ENCODE assay signal across 12 mouse cellular contexts in the genomic region with DNA sequence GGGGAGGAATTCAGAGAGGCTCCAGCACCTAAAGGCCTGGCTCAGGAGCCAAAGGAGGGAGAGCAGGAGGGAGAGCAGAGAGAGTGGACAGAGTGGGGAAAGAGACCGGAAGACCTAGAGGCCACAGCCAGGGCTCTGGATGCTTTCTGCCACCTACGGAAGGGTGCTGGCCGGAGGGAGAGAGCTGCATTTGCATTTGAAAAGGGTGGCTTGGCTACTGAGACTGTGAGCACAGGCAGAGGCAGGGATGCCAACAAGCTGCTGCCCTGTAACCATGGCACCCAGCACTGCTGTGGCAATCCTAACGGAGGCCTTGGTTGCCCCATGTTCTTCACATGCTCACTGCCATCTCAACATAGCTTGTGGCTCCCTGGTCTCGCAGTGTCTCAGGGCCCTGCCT.
DNase-seq lines count a peak whose midpoint lies in the region; ATAC-seq and TF ChIP-seq lines count a peak whose summit lies in the region.
"Had no signal": no experiment of that assay in that cellular context is flagged by ENCODE, and none has a peak within 500 bp of the region (broad histone marks: within the 10 kb centered on the region; RNA-seq: fewer than 3 reads in every experiment).

No protein-coding gene starts in this region.

- no peaks in the 10 kb centered on the region for H3K27me3 ChIP-seq in forebrain, postnatal 0 days (ENCODE audit: insufficient read depth, low read length)
- H3K27me3 ChIP-seq in midbrain, embryonic 15.5 days (replicated peaks), result no peaks in the 10 kb centered on the region
- H3K27me3 ChIP-seq in intestine, postnatal 0 days (replicated peaks; ENCODE audit: control insufficient read depth, insufficient read depth, low read length), result no peaks in the 10 kb centered on the region
- no peaks in the 10 kb centered on the region for H3K27me3 ChIP-seq in intestine, embryonic 16.5 days (replicated peaks; ENCODE audit: control insufficient read depth, insufficient read depth, low read length)
- H3K27me3 ChIP-seq: liver, embryonic 15.5 days had no signal

- no peaks in the 10 kb centered on the region for H3K36me3 ChIP-seq in forebrain, postnatal 0 days (ENCODE audit: insufficient read depth)
- no peaks in the 10 kb centered on the region for H3K36me3 ChIP-seq in midbrain, embryonic 15.5 days (replicated peaks)
- H3K36me3 ChIP-seq in intestine, postnatal 0 days (ENCODE audit: control insufficient read depth, insufficient read depth), result no peaks in the 10 kb centered on the region
- no peaks in the 10 kb centered on the region for H3K36me3 ChIP-seq in intestine, embryonic 16.5 days (ENCODE audit: control insufficient read depth, insufficient read depth, low read length)
- H3K36me3 ChIP-seq: liver, embryonic 15.5 days had no signal

- H3K9me3 ChIP-seq in forebrain, postnatal 0 days (ENCODE audit: low read length), result no peaks in the 10 kb centered on the region
- H3K9me3 ChIP-seq in midbrain, embryonic 15.5 days, result no peaks in the 10 kb centered on the region
- no peaks in the 10 kb centered on the region for H3K9me3 ChIP-seq in intestine, postnatal 0 days (ENCODE audit: control insufficient read depth)
- no peaks in the 10 kb centered on the region for H3K9me3 ChIP-seq in intestine, embryonic 16.5 days (ENCODE audit: control insufficient read depth, low read length)
- H3K9me3 ChIP-seq: liver, embryonic 15.5 days had no signal

- H3K9ac ChIP-seq in forebrain, postnatal 0 days, result no peak overlapping the region
- no peak overlapping the region for H3K9ac ChIP-seq in midbrain, embryonic 15.5 days
- no peak overlapping the region for H3K9ac ChIP-seq in intestine, postnatal 0 days (ENCODE audit: low read depth, low read length)
- H3K9ac ChIP-seq in intestine, embryonic 16.5 days (ENCODE audit: low read depth, low read length), result no peak overlapping the region
- H3K9ac ChIP-seq: liver, embryonic 15.5 days had no signal

- no peak for TF ChIP-seq POLR2A in brain, embryonic 14.5 days (IDR thresholded peaks at IDR 0.05; ENCODE audit: borderline replicate concordance, extremely low read depth, insufficient read depth, insufficient read length, poor library complexity, severe bottlenecking)

- H3K4me3 ChIP-seq in forebrain, postnatal 0 days (ENCODE audit: low read depth, low read length), result no peak overlapping the region
- no peak overlapping the region for H3K4me3 ChIP-seq in midbrain, embryonic 15.5 days
- no peak overlapping the region for H3K4me3 ChIP-seq in intestine, postnatal 0 days (ENCODE audit: low read depth, low read length)
- H3K4me3 ChIP-seq in intestine, embryonic 16.5 days (ENCODE audit: low read length), result no peak overlapping the region
- H3K4me3 ChIP-seq: liver, embryonic 15.5 days had no signal

- H3K4me2 ChIP-seq in forebrain, postnatal 0 days (ENCODE audit: low read depth), result no peak overlapping the region
- H3K4me2 ChIP-seq in midbrain, embryonic 15.5 days, result no peak overlapping the region
- no peak overlapping the region for H3K4me2 ChIP-seq in intestine, postnatal 0 days (replicated peaks; ENCODE audit: low read depth)
- H3K4me2 ChIP-seq in intestine, embryonic 16.5 days (ENCODE audit: low read depth, low read length), result no peak overlapping the region
- H3K4me2 ChIP-seq: liver, embryonic 15.5 days had no signal

- no peak overlapping the region for H3K27ac ChIP-seq in forebrain, postnatal 0 days (ENCODE audit: low read depth, low read length)
- H3K27ac ChIP-seq in midbrain, embryonic 15.5 days, result no peak overlapping the region
- no peak overlapping the region for H3K27ac ChIP-seq in intestine, postnatal 0 days (ENCODE audit: low read depth, low read length)
- no peak overlapping the region for H3K27ac ChIP-seq in intestine, embryonic 16.5 days (ENCODE audit: low read length)
- H3K27ac ChIP-seq: liver, embryonic 15.5 days had no signal

- WGBS in forebrain, postnatal 0 days, result 7% methylated on average over 5 of the region's 5 CpGs
- WGBS in midbrain, embryonic 15.5 days, result 7% methylated on average over 5 of the region's 5 CpGs
- 77% methylated on average over 5 of the region's 5 CpGs for WGBS in intestine, postnatal 0 days
- 68% methylated on average over 5 of the region's 5 CpGs for WGBS in intestine, embryonic 16.5 days

- no peak for TF ChIP-seq CTCF in brain, embryonic 14.5 days (IDR thresholded peaks at IDR 0.05; ENCODE audit: borderline replicate concordance, extremely low read depth, insufficient read depth, insufficient read length)
- TF ChIP-seq CTCF in forebrain, postnatal 0 days (IDR thresholded peaks at IDR 0.05; ENCODE audit: low read depth), result no peak
- TF ChIP-seq CTCF in intestine, postnatal 0 days (IDR thresholded peaks at IDR 0.05; ENCODE audit: low read depth), result no peak

- peak; percentile 84 for ATAC-seq in forebrain, postnatal 0 days
- ATAC-seq in midbrain, embryonic 15.5 days (replicated peaks), result peak; percentile 67
- ATAC-seq in intestine, postnatal 0 days, result no peak
- ATAC-seq in intestine, embryonic 16.5 days, result no peak
- ATAC-seq: CD4-positive, CD25-positive, alpha-beta regulatory T cell, adult 4 months had no signal

- peak; percentile 37 to 38 for DNase-seq in layer of hippocampus, adult 8-10 months (ENCODE audit: low spot score in 2 of 2)
- DNase-seq in layer of hippocampus, postnatal 25 days (ENCODE audit: extremely low spot score in 1 of 2, low spot score in 1 of 2), result no peak
- peak; percentile 87 for DNase-seq in brain, embryonic 14.5 days (ENCODE audit: low read depth)
- peak; percentile 25 for DNase-seq in forebrain, postnatal 0 days
- no peak for DNase-seq in adrenal gland, postnatal 10 days
- DNase-seq: spleen, adult 18-20 months; thymus, postnatal 25 days had no signal

- no peaks in the 10 kb centered on the region for H3K4me1 ChIP-seq in forebrain, postnatal 0 days (ENCODE audit: insufficient read depth)
- H3K4me1 ChIP-seq in midbrain, embryonic 15.5 days, result peaks cover 6% of the 10 kb centered on the region; the same call in 1 of the 2 replicates
- H3K4me1 ChIP-seq in intestine, postnatal 0 days (replicated peaks; ENCODE audit: control insufficient read depth, insufficient read depth, low read length), result no peaks in the 10 kb centered on the region
- H3K4me1 ChIP-seq in intestine, embryonic 16.5 days (ENCODE audit: control insufficient read depth, insufficient read depth, low read length), result peaks cover 3% of the 10 kb centered on the region; the same call in 1 of the 2 replicates
- H3K4me1 ChIP-seq: liver, embryonic 15.5 days had no signal

Comparison
In these comparisons a context has a peak if more than half of its experiments do, and no peak if none do; other contexts are left out.
1. DNase-seq: peak in layer of hippocampus, adult 8-10 months (2 of 2), brain, embryonic 14.5 days (single experiment) and forebrain, postnatal 0 days (single experiment); none in layer of hippocampus, postnatal 25 days (0 of 2) and adrenal gland, postnatal 10 days (single experiment).
2. ATAC-seq: peak in forebrain, postnatal 0 days (single experiment) and midbrain, embryonic 15.5 days (single experiment); none in intestine, postnatal 0 days (single experiment) and intestine, embryonic 16.5 days (single experiment).